Mouse (Mus musculus) natural killer cell, adult 2 months (primary cell): ENCODE measurements around the gene Card6.

ENCODE experiments used
- DNase-seq, 2 experiments: peaks; one replicate each; pipeline ENCODE4 v3.0.0; 2022; ENCODE audit warnings: low spot score in 2 of 2

The Card6 gene

DNA sequence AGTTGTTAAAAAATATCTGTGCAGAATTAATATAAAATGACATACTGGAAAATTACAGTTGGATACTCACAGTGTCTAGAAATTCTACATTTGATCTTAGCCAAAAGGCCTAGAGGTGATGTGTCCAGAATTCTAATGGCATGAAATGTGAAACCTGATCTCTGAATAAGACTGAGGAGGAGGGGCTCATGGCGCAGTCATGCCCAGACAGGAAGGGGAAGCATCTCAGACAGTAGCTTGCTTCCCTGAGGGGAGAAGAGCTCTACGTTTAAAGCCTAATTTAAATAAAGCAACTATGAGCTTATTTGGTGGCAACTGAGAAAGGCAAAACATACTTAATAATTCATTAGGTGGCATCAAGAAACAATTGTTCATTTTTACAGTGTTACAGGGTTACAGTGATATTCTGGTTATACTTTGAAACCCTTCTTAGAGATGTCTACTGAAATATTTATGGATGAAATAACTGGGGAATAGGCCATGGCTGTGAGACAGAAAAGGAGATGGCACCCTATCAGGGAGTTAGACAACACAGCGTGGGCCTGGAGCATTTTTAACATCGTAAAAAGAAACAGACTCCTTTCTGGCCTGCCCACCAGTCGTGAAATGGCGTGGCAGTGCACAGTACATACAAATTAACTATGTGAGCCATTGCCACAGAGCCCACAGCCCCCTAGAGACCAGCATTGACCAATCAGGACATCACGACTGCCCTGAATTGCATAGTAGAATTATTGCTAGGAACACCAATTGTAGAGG lies 19.3 kb downstream of the Card6 start:
- no peak for DNase-seq

DNA sequence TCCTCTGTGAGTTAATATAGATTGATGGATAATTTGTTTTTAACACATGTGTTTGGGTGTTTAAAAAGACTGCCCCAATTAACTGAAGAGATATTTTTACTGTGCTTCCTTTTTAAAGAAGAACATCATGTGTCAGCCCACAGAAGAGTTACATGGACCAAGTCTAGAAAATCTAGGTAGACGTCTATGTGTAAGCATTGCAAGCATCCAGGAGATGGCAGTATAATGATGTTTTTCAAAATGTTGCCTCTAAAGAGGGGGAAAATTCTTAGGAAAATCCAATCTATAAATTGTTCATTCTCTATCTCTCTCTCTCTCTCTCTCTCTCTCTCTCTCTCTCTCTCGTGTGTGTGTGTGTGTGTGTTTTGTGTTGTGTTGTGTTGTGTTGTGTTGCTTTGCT lies 22.2 kb downstream of the Card6 start:
- no peak for DNase-seq

DNA sequence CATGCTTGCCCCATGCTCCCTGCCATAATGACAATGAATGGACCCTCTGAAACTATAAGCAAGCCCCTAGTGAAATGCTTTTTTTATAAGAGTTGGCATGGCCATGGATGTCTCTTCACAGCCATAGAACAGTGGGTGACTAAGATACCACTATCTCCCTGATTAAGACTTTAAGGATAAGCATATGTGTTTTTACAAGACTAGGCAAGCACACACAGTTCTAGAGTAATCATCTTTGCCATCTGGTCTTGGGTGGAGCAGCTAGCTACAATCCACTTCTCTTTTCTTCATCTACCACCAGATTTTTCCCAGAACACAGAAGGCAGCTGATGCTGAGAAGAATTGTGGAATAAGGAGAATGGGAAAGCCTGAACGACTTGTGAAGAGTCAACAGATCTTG lies 27.1 kb downstream of the Card6 start:
- DNase-seq, result no peak

DNA sequence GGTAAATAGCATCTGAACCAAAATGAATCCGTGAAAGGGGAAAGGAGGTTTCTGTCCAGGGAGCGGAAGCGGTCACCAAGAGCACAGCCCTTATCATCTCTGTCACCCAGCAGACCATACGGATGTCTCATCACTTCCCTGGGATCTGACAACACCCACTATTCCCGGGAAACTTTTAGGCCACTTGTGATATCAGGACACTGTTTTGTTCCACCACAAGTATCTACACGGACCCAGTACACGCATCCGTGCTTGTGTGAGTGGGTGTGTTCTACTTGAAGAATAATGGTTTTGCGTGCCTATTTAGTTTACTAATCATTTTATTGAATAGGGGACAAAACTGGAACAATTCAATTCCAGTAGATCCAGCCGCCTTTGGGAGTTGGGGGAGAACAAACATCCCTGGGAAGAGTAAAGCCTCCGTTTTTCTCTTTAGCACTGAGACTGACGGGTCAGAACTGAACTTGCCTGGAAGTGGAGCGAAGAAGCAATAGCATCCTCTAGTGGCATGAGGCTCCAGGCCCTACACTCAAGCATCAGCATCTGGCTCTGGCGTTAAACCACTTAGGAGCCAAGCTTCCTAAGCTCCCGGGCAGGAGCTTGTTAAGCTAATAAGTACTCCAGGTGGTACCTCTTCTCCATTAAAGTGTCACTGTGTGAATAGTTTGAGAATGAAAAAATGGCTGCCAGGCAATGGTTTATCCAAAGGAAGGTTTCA lies 39.4 kb downstream of the Card6 start:
- no peak for DNase-seq

DNA sequence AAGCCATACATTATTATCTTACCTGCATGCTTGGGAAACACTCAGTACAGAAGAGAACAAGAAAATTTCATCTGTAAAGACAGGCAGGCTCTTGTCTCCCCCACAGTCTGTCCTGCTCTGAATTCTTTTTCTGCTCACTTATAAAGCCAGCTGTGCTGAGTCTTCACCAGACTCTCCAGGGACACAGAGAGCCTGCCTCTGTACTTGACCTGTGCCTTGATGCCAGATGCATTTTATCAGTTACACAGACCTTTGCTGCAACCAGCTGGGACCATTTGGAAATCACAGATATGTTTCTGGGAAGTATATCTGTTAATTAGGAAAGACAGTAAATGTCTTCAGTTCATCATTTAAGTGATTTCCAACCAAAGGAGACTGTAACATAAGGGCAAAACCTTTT lies 44.7 kb downstream of the Card6 start, which contains the start of gene C7:
C7 (minus strand) TSS at position 106 of the 400 bp plus-strand sequence.
- no peak for DNase-seq
